Mouse (Mus musculus) spleen, adult 2 months (tissue): ENCODE results near the gene Ddx3y.

Experiments used
- CTCF ChIP-seq: fragments of 200-500 bp; IDR thresholded peaks from 2 replicates; pipeline ENCODE4 v1.5.1; 2011; ENCODE audit warnings: mild to moderate bottlenecking, inconsistent platforms; ENCODE audit not compliant: insufficient read depth, insufficient read length, insufficient replicate concordance; ENCODE audit errors: extremely low read depth
- POLR2A ChIP-seq: fragments of 200-500 bp; IDR thresholded peaks from 2 replicates; pipeline ENCODE4 v1.6.1; 2011; ENCODE audit warnings: low read depth, low read length, inconsistent platforms

GRCm38 (mm10) chrY:1246117-1246516 is 40.3 kb downstream of the Ddx3y start:
- TF ChIP-seq CTCF (no peak), POLR2A (no peak)
